ENCODE assay signal across 7 mouse cellular contexts in the genomic region with DNA sequence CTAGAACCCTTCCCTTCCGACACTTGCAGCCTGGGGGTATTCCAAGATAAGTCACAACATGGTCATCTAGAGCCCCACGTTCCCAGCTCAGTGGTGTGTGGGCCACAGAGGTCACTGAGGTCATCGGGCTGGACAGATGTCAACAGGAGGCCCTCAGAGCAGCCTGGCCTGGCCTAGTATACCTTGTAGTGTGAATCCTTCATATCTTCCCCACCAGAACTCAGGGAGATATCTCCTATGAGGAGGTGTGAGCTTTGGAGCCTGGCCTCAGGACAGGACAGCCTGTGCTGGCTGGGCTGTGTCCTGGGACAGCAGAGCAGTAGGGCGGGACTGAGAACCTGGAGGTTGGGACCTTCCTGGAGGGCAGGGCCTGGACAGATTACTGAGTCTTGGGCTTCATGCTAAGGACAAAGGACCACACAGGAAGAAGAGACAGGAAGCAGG. TPM values are rescaled to one million over a fixed set of nuclear protein-coding genes. Genes with fewer than 3 reads are reported as not detected.
DNase-seq lines count a peak whose midpoint lies in the region; ATAC-seq and TF ChIP-seq lines count a peak whose summit lies in the region.

No protein-coding gene starts in this region.

- H3K4me1 ChIP-seq in lung, postnatal 0 days (ENCODE audit: insufficient read depth, low read depth, low read length): peaks cover 18% of the 10 kb centered on the region
- peaks cover 13% of the 10 kb centered on the region for H3K4me1 ChIP-seq in lung, adult 2 months (ENCODE audit: control insufficient read depth, insufficient read depth, low read length)
- H3K4me1 ChIP-seq in heart, adult 2 months (ENCODE audit: control insufficient read depth, insufficient read depth, low read length): peaks cover 16% of the 10 kb centered on the region
- peaks cover 51% of the 10 kb centered on the region for H3K4me1 ChIP-seq in intestine, embryonic 15.5 days (replicated peaks)
- peaks cover 17% of the 10 kb centered on the region for H3K4me1 ChIP-seq in midbrain, embryonic 16.5 days (ENCODE audit: control insufficient read depth, insufficient read depth, low read length)

- 62% methylated on average over 4 of the region's 4 CpGs for WGBS in lung, postnatal 0 days
- WGBS in lung, adult 2 months: 52% methylated on average over 4 of the region's 4 CpGs
- 33% methylated on average over 4 of the region's 4 CpGs for WGBS in heart, adult 2 months
- WGBS in intestine, embryonic 15.5 days: 64% methylated on average over 4 of the region's 4 CpGs
- WGBS in midbrain, embryonic 16.5 days: 82% methylated on average over 4 of the region's 4 CpGs

- H3K27ac ChIP-seq in lung, postnatal 0 days (ENCODE audit: low read length): peak overlapping the region; percentile 100
- H3K27ac ChIP-seq in heart, adult 2 months: peak overlapping the region; percentile 93
- peak overlapping the region; percentile 96 for H3K27ac ChIP-seq in intestine, embryonic 15.5 days
- H3K27ac ChIP-seq in midbrain, embryonic 16.5 days (ENCODE audit: low read length): peak overlapping the region; percentile 15; the same call in 1 of the 2 replicates

- no peaks in the 10 kb centered on the region for H3K9me3 ChIP-seq in lung, postnatal 0 days (ENCODE audit: low read length)
- H3K9me3 ChIP-seq in intestine, embryonic 15.5 days: no peaks in the 10 kb centered on the region
- no peaks in the 10 kb centered on the region for H3K9me3 ChIP-seq in midbrain, embryonic 16.5 days (replicated peaks; ENCODE audit: control insufficient read depth, low read length, poor library complexity, severe bottlenecking)

- H3K79me2 ChIP-seq in heart, adult 2 months (replicated peaks; ENCODE audit: control insufficient read depth, insufficient read depth, low read length): peaks cover 6% of the 10 kb centered on the region

- no peaks in the 10 kb centered on the region for H3K27me3 ChIP-seq in lung, postnatal 0 days (replicated peaks; ENCODE audit: insufficient read depth, low read length)
- no peaks in the 10 kb centered on the region for H3K27me3 ChIP-seq in heart, adult 2 months (ENCODE audit: control insufficient read depth, insufficient read depth, low read length)
- H3K27me3 ChIP-seq in intestine, embryonic 15.5 days (replicated peaks): no peaks in the 10 kb centered on the region
- no peaks in the 10 kb centered on the region for H3K27me3 ChIP-seq in midbrain, embryonic 16.5 days (ENCODE audit: control insufficient read depth, insufficient read depth, low read depth, low read length)

- no peak overlapping the region for H3K4me2 ChIP-seq in lung, postnatal 0 days (replicated peaks; ENCODE audit: low read depth, low read length)
- H3K4me2 ChIP-seq in intestine, embryonic 15.5 days (replicated peaks): peak overlapping the region; percentile 80
- H3K4me2 ChIP-seq in midbrain, embryonic 16.5 days (ENCODE audit: low read length): no peak overlapping the region

- peaks cover 6% of the 10 kb centered on the region; the same call in 1 of the 2 replicates for H3K36me3 ChIP-seq in lung, postnatal 0 days (ENCODE audit: insufficient read depth, low read length)
- no peaks in the 10 kb centered on the region for H3K36me3 ChIP-seq in heart, adult 2 months (ENCODE audit: control insufficient read depth, insufficient read depth, low read length)
- H3K36me3 ChIP-seq in intestine, embryonic 15.5 days: peaks cover 24% of the 10 kb centered on the region
- H3K36me3 ChIP-seq in midbrain, embryonic 16.5 days (ENCODE audit: control insufficient read depth, insufficient read depth, low read length): peaks cover 9% of the 10 kb centered on the region; the same call in 1 of the 2 replicates

- no peak for TF ChIP-seq POLR2A in lung, adult 2 months (IDR thresholded peaks at IDR 0.05; ENCODE audit: borderline replicate concordance, extremely low read depth, low read depth, low read length)
- TF ChIP-seq POLR2A in heart, adult 2 months (IDR thresholded peaks at IDR 0.05; ENCODE audit: insufficient read depth, low read depth, low read length): no peak; the same call in 1 of the 2 replicates

- TF ChIP-seq EP300 in lung, postnatal 0 days (IDR thresholded peaks at IDR 0.05): peak; percentile 86
- peak; percentile 100 for TF ChIP-seq EP300 in heart, adult 2 months (IDR thresholded peaks at IDR 0.05; ENCODE audit: insufficient read depth, low read depth, low read length)

- no peak for ATAC-seq in lung, postnatal 0 days
- no peak for ATAC-seq in intestine, embryonic 15.5 days
- ATAC-seq in midbrain, embryonic 16.5 days: no peak

- 0 out of 2 replicates have a peak overlapping the region, but pooled peaks have one; percentile 12 for H3K9ac ChIP-seq in lung, postnatal 0 days (replicated peaks; ENCODE audit: low read depth)
- H3K9ac ChIP-seq in heart, adult 2 months (ENCODE audit: low read depth, low read length): peak overlapping the region; percentile 95
- peak overlapping the region; percentile 34; the same call in 1 of the 2 replicates for H3K9ac ChIP-seq in intestine, embryonic 15.5 days
- H3K9ac ChIP-seq in midbrain, embryonic 16.5 days (ENCODE audit: low read depth, low read length): no peak overlapping the region

- no peak for TF ChIP-seq CTCF in lung, postnatal 0 days (IDR thresholded peaks at IDR 0.05)
- TF ChIP-seq CTCF in lung, adult 2 months (IDR thresholded peaks at IDR 0.05; ENCODE audit: insufficient read depth, low read length): no peak
- TF ChIP-seq CTCF in heart, adult 2 months (IDR thresholded peaks at IDR 0.05): no peak

- peak; percentile 37 for DNase-seq in lung, postnatal 0 days (ENCODE audit: low spot score)
- DNase-seq in lung, adult 2 months: no peak
- DNase-seq in heart, adult 2 months: peak; percentile 69 to 79
- no peak for DNase-seq in gastrocnemius, adult 8-10 months (ENCODE audit: low spot score in 2 of 2)
- DNase-seq in spleen, postnatal 36 days (ENCODE audit: low spot score in 2 of 2): no peak

- intact Hi-C loops in heart, adult 2 months (cut with DNase I): loop anchor here (2.0 kb wide), 1 partner anchor 78 kb away; no protein-coding TSS in a partner anchor

- no peak overlapping the region for H3K4me3 ChIP-seq in lung, postnatal 0 days (ENCODE audit: low read depth, low read length)
- no peak overlapping the region for H3K4me3 ChIP-seq in lung, adult 2 months (replicated peaks; ENCODE audit: extremely low read depth, low read depth, low read length)
- H3K4me3 ChIP-seq in heart, adult 2 months: no peak overlapping the region
- H3K4me3 ChIP-seq in intestine, embryonic 15.5 days (replicated peaks): peak overlapping the region; percentile 4; the same call in 1 of the 2 replicates
- H3K4me3 ChIP-seq in midbrain, embryonic 16.5 days (ENCODE audit: low read depth, low read length): no peak overlapping the region

RNA-seq across cellular contexts. Expression of gene Midn, which starts 1.5 kb away (rescaled TPM):
- 13.2 and 14.2 TPM in 2 replicates for polyA plus RNA-seq in lung, postnatal 0 days (2015; fragmentation: Nextera tagmentation; extraction: Ambion mirVana)
- polyA plus RNA-seq in lung, adult 2 months (2012; rRNA removed): 110 and 150 TPM in 2 replicates
- total RNA-seq in heart, adult 2 months (2021): 100 to 1,000 TPM in 1 of 2 experiments, 10 to 100 TPM in 1; 96.2 to 102 TPM
- 50.1 and 74.5 TPM in 2 replicates for polyA plus RNA-seq in heart, adult 2 months (2012; rRNA removed)
- polyA plus RNA-seq in intestine, embryonic 15.5 days (2015; fragmentation: Nextera tagmentation; extraction: Ambion mirVana): 14.1 and 16.1 TPM in 2 replicates
- polyA plus RNA-seq in midbrain, embryonic 16.5 days (2015; fragmentation: Nextera tagmentation; extraction: Ambion mirVana): 15.5 and 21.1 TPM in 2 replicates
- 10 to 100 TPM; 20.8 to 36.0 (median 29.5) TPM for total RNA-seq in gastrocnemius, adult 8-10 months (2022)

RNA-seq across cellular contexts. Expression of gene Cbarp, which starts 6.0 kb away (rescaled TPM):
- 5.1 and 5.5 TPM in 2 replicates for polyA plus RNA-seq in lung, postnatal 0 days (2015; fragmentation: Nextera tagmentation; extraction: Ambion mirVana)
- 29.9 and 31.5 TPM in 2 replicates for polyA plus RNA-seq in lung, adult 2 months (2012; rRNA removed)
- 1 to 10 TPM; 3.9 to 4.9 TPM for total RNA-seq in heart, adult 2 months (2021)
- 3.0 and 4.3 TPM in 2 replicates for polyA plus RNA-seq in heart, adult 2 months (2012; rRNA removed)
- polyA plus RNA-seq in intestine, embryonic 15.5 days (2015; fragmentation: Nextera tagmentation; extraction: Ambion mirVana): 4.8 and 5.1 TPM in 2 replicates
- 70.3 and 81.6 TPM in 2 replicates for polyA plus RNA-seq in midbrain, embryonic 16.5 days (2015; fragmentation: Nextera tagmentation; extraction: Ambion mirVana)
- 1 to 10 TPM; 1.9 to 4.0 (median 2.9) TPM for total RNA-seq in gastrocnemius, adult 8-10 months (2022)

RNA-seq across cellular contexts. Expression of gene Atp5d, which starts 8.2 kb away (rescaled TPM):
- polyA plus RNA-seq in lung, postnatal 0 days (2015; fragmentation: Nextera tagmentation; extraction: Ambion mirVana): 463 and 491 TPM in 2 replicates
- polyA plus RNA-seq in lung, adult 2 months (2012; rRNA removed): 709 and 1,054 TPM in 2 replicates
- 1,000 to 10,000 TPM; 1,015 to 1,150 TPM for total RNA-seq in heart, adult 2 months (2021)
- 1,139 and 1,938 TPM in 2 replicates for polyA plus RNA-seq in heart, adult 2 months (2012; rRNA removed)
- 701 and 737 TPM in 2 replicates for polyA plus RNA-seq in intestine, embryonic 15.5 days (2015; fragmentation: Nextera tagmentation; extraction: Ambion mirVana)
- 433 and 454 TPM in 2 replicates for polyA plus RNA-seq in midbrain, embryonic 16.5 days (2015; fragmentation: Nextera tagmentation; extraction: Ambion mirVana)
- total RNA-seq in gastrocnemius, adult 8-10 months (2022): 100 to 1,000 TPM; 525 to 571 (median 544) TPM

RNA-seq across cellular contexts. Expression of gene Cirbp, which starts 19.2 kb away (rescaled TPM):
- 203 and 305 TPM in 2 replicates for polyA plus RNA-seq in lung, postnatal 0 days (2015; fragmentation: Nextera tagmentation; extraction: Ambion mirVana)
- polyA plus RNA-seq in lung, adult 2 months (2012; rRNA removed): 162 and 200 TPM in 2 replicates
- 10 to 100 TPM; 34.2 to 43.2 TPM for total RNA-seq in heart, adult 2 months (2021)
- 62.5 and 85.8 TPM in 2 replicates for polyA plus RNA-seq in heart, adult 2 months (2012; rRNA removed)
- 69.4 and 83.9 TPM in 2 replicates for polyA plus RNA-seq in intestine, embryonic 15.5 days (2015; fragmentation: Nextera tagmentation; extraction: Ambion mirVana)
- 380 and 398 TPM in 2 replicates for polyA plus RNA-seq in midbrain, embryonic 16.5 days (2015; fragmentation: Nextera tagmentation; extraction: Ambion mirVana)
- total RNA-seq in gastrocnemius, adult 8-10 months (2022): 10 to 100 TPM; 23.4 to 49.1 (median 31.4) TPM

RNA-seq across cellular contexts. Expression of gene 1600002K03Rik, which starts 26.2 kb away (rescaled TPM):
- 10.4 and 11.7 TPM in 2 replicates for polyA plus RNA-seq in lung, postnatal 0 days (2015; fragmentation: Nextera tagmentation; extraction: Ambion mirVana)
- polyA plus RNA-seq in lung, adult 2 months (2012; rRNA removed): 11.2 and 14.0 TPM in 2 replicates
- 1 to 10 TPM; 5.9 to 6.0 TPM for total RNA-seq in heart, adult 2 months (2021)
- 5.6 and 6.3 TPM in 2 replicates for polyA plus RNA-seq in heart, adult 2 months (2012; rRNA removed)
- 22.9 and 25.1 TPM in 2 replicates for polyA plus RNA-seq in intestine, embryonic 15.5 days (2015; fragmentation: Nextera tagmentation; extraction: Ambion mirVana)
- 11.0 and 11.4 TPM in 2 replicates for polyA plus RNA-seq in midbrain, embryonic 16.5 days (2015; fragmentation: Nextera tagmentation; extraction: Ambion mirVana)
- 1 to 10 TPM; 4.3 to 7.8 (median 6.9) TPM for total RNA-seq in gastrocnemius, adult 8-10 months (2022)

Comparison
In these comparisons a context has a peak if more than half of its experiments do, and no peak if none do; other contexts are left out.
1. DNase-seq: peak in lung, postnatal 0 days (single experiment) and heart, adult 2 months (2 of 2); none in lung, adult 2 months (single experiment), gastrocnemius, adult 8-10 months (0 of 2) and spleen, postnatal 36 days (0 of 2).
2. H3K27ac ChIP-seq: peak in every context shown above with its lines; median percentile 100 in lung, postnatal 0 days; 96 in intestine, embryonic 15.5 days; 93 in heart, adult 2 months; 15 in midbrain, embryonic 16.5 days.